Mouse (Mus musculus) ZHBTc4 (cell line): ENCODE results near the gene Scaf1.

Experiments used
- DNase-seq: peaks from one replicate; pipeline ENCODE4 v3.0.0-alpha.2; 2011; ENCODE audit warnings: low read depth, low spot score

Gene Scaf1

GRCm38 (mm10) chr7:45014096-45014451 is 2.1 kb downstream of the Scaf1 start:
- no peak for DNase-seq

GRCm38 (mm10) chr7:45013366-45014095 is 2.6 kb downstream of the Scaf1 start:
- no peak for DNase-seq

DNA sequence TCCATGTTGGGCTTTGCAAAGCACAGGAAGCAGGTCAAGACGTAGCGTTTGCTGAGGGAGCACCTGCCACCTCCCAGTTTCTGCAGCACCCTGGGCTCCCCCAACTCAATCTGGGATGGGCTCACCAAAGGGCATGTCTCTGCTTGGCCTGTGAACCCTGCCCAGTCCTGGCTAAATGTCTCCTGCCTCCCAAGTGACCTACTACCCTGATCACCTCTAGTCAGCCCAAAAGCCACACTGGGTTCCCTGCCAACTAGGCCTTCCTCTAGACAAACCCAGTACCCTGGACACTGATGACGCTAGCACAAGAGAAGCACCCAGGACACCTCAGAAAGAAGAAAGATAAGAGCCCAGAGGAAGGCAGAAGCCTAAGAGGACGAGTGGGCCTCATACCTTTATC is 3.3 kb downstream of the Scaf1 start:
- no peak for DNase-seq

GRCm38 (mm10) chr7:45012011-45012410 is 4.2 kb downstream of the Scaf1 start:
- no peak for DNase-seq

DNA sequence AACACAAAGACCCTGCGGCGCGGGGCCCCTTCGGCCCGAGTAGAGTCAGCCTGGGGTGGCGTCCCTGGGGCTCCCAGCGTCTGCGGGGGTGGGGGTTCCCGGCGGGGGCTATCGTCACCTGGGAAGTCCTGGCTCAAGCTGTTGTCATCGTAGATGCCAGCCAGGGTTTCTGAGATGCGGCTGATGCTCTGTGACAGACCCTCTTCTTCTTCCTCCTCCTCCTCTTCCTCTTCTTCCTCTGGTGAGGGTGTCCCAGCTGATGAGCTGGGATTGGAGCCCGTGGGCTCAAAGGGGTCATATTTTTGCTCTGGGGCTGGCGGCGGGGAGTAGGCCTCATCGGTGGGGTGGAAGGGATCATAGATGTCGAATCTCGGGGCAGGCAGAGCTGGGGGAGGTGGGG is 7.8 kb downstream of the Scaf1 start:
- DNase-seq = no peak

DNA sequence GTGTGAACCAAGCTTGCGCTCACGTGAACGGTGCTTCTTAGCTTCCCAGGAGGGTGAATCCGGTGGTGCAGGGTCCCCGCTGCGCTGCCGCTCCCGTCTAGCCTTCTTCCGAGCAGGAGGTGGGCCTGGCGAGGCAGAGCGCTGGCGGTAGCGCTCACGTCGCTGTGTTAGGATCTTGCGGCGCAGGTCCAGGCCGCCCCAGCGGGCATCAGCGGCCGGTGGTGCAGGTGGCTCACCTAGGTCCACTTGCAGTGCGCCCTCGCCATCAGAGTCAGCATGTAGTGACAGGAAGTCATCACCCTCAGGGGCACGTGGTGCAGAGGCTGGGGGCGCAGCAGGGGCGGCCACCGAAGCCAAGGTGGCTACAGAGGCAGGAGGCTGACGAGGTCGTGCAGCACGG is 8.3 kb downstream of the Scaf1 start:
- DNase-seq = peak; percentile 65

- no peak for DNase-seq
These were observed 9.0 kb downstream of the Scaf1 start for GRCm38 (mm10) chr7:45007141-45007540.

GRCm38 (mm10) chr7:45006503-45006902 is 9.7 kb downstream of the Scaf1 start:
- DNase-seq = no peak

DNA sequence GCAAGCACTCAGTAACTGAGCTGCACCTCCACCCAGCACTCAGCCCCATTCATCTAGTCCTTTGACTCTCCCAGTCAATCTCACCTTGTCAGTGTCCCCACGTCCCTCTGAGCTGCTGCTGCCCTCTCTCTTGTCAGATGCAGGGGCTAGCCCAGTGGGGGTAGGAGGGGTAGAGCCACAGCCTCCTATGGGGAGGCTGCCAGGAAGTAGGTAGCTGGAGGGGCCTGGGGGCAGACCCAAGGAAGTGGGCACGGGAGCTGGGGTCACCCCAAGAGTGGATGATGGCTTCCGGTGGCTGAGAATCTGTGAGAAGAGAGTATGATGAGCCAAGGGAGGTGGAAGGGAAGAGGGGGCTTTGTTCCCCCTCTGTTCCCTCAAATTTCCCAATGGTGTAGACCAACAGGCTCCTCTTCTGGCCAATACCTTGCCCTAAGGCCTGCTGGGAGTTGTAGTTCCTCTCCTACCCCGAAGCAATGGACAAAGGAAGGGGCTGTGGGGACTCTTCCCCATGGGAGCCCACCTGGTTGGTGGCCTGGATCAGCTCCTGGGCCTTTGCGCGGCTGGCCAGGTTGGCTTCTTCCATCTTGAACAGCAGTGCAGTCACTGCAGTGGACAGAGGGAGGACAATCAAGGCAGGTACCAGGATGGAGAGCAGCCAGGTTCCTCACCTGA is 10.7 kb downstream of the Scaf1 start:
- no peak for DNase-seq

DNA sequence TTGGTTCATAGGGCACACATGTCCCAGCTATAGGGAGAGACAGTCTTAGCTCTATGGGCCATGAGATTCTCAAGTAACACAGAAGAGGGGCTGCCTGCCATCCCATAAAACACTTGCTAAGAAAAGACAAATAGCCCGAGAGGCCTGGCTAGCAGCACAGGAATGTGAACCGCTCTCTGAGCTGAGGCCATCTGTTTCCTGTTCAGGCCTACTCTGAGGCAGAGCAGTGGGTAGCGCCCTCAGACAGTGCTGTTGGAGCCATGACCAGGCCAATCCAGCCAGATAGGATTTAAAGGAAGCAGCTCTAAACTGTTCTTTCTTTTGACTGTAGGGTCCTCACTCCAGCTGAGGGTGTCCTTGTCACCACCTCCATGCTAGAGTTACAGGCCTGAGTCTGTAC is 11.6 kb downstream of the Scaf1 start:
- DNase-seq = no peak

DNA sequence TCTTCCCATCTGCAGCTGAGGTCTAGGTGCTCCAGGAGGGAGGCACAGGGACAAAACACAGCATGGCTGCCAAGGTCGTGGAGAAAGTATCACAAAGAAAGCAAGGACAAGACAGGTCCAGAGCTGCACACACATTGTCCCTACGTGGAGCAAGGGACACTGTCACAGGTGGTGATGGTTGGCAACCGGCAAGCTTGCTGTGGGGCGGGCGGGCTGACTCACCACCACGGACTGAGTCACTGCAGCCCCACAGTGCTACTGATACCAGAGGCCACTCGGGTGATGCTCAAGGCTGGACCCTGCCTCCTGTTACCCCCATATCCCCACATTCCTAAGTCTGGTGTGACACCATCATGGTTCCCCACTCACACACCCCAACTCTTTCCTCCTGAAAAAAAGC is 13.7 kb downstream of the Scaf1 start:
- no peak for DNase-seq

GRCm38 (mm10) chr7:45000539-45001114 is 15.5 kb downstream of the Scaf1 start:
- no peak for DNase-seq

DNA sequence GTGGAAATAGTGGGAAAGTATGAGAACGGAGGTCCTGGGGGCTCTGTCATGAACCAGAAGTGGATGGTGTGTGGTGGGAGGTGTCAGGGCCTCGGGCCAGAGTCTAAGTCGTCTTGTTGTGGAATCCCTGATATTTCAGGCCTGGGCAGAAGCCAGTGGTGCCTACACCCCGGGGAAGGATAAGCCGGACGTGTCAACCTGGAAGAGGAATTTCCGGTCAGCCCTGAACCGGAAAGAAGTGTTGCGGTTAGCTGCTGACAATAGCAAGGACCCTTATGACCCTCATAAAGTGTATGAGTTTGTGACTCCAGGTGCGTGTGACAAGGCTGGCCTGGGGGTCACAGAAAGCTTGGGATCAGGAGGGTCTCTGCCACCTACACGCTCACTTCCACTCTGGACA is 16.4 kb downstream of the Scaf1 start:
- no peak for DNase-seq

DNA sequence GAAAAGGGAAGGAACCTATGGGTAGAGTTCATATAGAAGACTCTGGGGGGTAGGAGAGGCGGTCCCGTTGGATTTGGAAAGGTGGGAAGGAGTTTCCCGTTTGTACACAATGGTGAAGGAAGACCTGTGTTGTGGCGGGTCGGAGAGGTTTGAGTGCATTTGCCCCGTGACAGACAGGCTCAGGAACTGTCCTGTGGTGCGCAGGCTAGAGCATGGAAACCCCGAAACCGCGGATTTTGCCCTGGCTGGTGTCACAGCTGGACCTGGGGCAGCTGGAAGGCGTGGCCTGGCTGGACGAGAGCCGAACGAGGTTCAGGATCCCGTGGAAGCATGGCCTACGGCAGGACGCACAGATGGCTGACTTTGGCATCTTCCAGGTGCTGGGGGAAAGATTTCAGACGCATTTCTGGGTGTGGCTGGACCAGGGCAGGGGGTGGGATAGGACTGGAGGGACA is 17.6 kb downstream of the Scaf1 start, which contains the start of gene Bcl2l12:
Bcl2l12 (minus strand) TSS at position 212 of the 455 bp plus-strand sequence.
- no peak for DNase-seq

DNA sequence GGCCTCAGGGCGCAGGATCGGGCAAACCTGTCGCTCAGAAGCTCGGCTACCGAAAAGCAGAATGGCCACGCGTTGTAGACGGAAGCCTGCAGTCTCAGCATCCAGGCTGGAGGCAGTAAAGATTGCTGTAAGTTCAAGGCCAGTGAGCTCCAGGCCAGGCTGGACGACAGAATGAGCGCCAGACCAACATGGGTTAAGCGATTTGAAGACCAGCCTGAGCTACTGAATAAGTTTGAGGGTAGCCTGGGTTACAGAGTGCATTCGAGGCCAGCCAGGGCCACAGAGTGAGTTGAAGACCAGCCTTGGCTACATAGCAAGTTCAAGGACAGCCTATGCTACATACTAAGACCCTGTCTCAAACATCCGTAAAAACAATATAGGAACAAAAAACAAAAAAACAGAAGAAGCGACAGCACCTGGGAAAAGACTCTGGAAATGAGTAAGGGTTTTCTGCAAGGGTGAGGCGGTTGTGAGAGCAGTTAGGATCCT is 18.2 kb downstream of the Scaf1 start:
- no peak for DNase-seq

GRCm38 (mm10) chr7:44997231-44997939 is 18.8 kb downstream of the Scaf1 start, which contains the start of gene Irf3:
Gene Irf3 (plus strand): TSS chr7:44997648.
- DNase-seq = peak; percentile 96

DNA sequence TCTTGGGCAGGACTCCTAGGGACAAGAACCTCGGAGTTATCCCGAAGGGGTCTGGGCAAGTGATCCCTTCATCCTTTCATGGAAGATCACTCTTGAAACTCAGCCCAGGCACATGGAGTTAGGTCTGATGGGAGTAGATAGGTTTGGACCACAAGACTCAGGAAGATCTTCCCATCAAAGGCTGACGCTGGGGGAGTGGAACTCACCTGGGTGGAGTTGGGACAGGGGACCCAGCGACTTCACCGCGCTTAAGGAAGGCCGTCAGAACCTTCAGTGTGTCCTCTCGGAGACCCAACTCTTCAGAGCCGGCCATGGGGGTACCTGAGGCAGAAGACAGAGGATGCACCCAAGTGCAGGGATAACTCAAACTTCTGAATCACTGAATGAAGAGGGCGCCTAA is 19.5 kb downstream of the Scaf1 start:
- DNase-seq = no peak

GRCm38 (mm10) chr7:44986879-44987718 is 29.1 kb downstream of the Scaf1 start:
- no peak for DNase-seq

- peak; percentile 100 for DNase-seq
These were observed 29.8 kb downstream of the Scaf1 start, which contains the start of gene Prmt1 for GRCm38 (mm10) chr7:44986192-44986878. Gene Prmt1 (minus strand): TSS chr7:44986568.

DNA sequence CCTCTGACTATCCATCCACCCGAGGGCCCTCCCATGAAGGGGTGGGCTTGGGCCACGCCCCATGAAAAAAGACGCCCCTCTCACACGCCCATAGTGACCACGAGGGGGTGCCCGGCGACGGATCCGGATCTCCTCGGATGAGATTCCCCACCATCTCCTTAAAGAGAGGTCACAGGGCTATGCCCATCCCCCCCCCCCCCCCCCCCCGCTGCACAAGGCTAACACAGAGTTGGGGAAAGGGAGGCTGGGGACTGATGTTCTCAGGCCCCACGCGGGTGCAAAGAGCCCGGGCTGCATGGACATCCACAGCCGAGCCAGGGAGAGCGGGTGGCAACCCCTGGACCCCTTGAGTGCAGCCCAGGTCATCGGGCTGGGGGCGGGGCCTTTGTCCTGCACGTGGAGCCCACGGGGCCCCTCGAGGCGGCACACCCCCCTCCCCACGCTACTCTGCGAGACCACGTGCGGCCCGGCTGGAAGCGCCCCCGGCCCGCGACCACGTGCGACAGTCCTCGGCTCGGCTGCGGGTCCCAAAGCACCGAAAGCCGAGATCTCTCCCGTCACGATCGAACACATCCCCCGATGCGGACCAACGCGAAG is 30.5 kb downstream of the Scaf1 start:
- peak; percentile 91 for DNase-seq
